Mouse (Mus musculus): ENCODE data around the gene Gm10436.
"Not testable (repeated sequence)": the region's sequence is repeated elsewhere in the genome, so short reads cannot be mapped to it uniquely, and the experiment has no call there.

Gene Gm10436

DNA sequence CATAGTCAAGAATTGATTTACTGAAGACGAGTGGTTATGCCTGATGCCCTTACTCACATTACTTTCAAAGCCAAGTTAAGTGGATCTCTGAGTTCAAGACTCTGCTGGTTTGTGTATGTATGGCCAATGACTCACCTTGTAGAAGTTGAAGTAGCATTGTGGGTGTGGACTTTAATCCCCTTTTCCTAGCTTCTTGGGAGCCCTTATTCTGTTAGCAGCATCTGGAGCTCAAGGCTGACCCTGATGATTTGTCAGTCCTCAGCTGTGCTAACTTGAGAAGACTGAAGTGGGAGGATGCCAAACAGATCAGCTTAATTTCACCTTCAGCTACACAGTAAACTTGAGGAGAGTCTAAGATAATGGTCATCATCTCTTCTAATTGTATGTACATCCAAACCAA is at the start of gene Gm10436:
Gm10436 (minus strand) TSS at position 101 of the 400 bp plus-strand sequence.
- not testable (repeated sequence) for DNase-seq (ENCODE audit: low read depth, low spot score)

DNA sequence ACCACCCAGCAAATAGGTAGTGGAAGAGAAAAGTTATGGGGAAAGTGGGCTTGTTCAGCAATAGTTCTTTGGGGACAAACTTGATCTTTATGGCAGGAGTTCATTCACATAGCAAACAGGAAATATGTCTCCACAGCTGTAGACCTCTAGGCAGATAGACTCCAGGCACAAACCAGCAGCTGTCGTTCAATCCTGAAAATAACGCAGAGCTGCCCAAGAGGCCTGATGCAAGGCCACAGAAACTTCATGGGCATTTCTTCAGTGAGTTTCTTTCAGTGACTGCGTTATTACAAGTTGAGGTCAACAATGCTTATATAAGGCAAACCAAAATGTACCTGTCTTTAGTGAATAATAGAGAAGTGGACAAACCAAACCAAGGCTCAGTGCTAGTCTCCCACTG is 37.5 kb upstream of the Gm10436 start:
- no peak for DNase-seq (ENCODE audit: low read depth, low spot score)

DNA sequence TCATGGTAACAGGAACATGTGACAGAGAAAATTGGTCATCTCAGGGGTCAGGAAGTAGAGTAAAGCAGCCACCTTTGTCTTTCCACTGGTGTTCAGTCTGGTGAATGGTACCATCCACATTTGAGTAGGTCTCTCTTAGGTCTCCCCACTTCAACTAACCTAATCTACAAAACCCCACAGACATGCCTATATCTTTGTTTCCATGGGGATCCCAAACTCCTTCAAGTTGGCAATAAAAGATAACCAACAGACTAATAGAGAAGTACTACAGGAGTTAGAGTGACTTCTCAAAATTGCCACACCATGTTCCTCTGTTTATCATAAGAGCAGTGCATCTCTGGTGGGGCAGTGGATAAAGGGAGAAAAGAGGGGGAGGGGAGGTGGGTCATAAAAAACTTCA is 36.2 kb upstream of the Gm10436 start:
- not testable (repeated sequence) for DNase-seq (ENCODE audit: low read depth, low spot score)

DNA sequence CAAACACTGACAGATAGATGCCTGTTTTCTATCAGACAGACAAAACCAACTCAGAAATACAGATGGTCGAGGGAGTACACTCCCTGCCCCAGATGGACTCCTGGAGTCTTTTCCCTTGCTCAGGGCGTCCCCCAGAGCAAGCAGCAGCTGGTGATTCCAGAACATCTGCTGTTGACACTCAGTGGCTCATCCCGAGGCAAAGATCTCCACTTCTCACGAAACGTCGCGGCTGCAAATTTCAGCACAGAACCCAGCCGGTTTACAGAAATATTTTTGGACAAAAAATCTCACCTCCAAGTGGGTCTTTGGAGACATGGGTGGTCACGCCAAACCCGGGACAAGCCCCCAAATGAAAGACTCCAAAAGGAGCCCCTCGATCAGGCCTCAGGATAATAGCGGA is 32.7 kb upstream of the Gm10436 start:
- DNase-seq (ENCODE audit: low read depth, low spot score) = no peak

DNA sequence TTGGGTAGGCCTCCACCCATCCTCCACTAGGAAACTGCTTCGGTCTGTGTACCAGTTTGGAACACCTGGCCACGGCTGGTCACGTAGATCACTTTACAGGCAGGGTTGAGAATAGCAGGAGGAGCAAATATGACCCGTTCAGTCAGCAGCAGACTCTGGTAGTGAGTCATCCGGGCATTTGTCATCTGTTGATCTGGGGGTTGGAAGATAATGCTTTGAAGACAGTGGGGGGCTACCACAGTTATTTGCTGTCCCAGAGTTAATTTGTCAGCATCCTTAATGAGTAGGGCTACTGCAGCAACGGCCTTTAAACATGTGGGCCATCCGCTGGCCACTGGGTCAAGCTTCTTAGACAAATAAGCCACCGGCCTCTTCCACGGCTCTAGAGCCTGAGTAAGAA is 29.6 kb upstream of the Gm10436 start:
- not testable (repeated sequence) for DNase-seq (ENCODE audit: low read depth, low spot score)

DNA sequence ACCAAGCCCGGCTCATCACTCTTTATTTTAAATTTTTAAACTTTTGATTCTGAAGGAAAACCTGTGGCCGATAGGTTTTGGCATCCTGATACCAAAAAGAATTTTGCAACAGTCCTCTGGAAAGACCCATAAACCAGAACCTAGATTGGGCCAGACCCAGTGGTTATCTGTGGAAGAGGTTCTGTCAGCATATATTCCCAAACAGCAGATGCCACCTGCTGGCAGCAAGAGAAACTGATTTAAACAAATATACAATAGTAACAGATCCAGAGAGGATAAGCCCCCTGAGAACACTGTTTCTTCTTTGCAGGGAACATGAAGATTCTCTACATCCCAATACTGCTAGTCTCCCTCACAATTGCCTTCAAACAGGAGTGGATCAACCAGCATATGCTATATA is 20.9 kb upstream of the Gm10436 start:
- DNase-seq (ENCODE audit: low read depth, low spot score) = peak; percentile 30
